Mouse (Mus musculus) heart, postnatal 36 days (tissue): ENCODE measurements around the gene Ifnab. TPM values are rescaled to one million over a fixed set of nuclear protein-coding genes. Genes with fewer than 3 reads are reported as not detected.

Source experiments
- DNase-seq, 2 experiments: peaks; one replicate each; pipeline ENCODE4 v3.0.0; 2021 to 2022
- intact Hi-C: fragments of 180-260 bp; cut with DNase I; formaldehyde crosslinking; loops from one replicate; pipeline ENCODE4 v1.15.1; 2025
- total RNA-seq, 2 experiments: library from RNA; stranded (reverse); gene quantifications; 2 replicates each; pipeline ENCODE4 v1.2.3; 2021

Ifnab gene
- total RNA-seq, 2 experiments from 2014 or later: not detected

DNA sequence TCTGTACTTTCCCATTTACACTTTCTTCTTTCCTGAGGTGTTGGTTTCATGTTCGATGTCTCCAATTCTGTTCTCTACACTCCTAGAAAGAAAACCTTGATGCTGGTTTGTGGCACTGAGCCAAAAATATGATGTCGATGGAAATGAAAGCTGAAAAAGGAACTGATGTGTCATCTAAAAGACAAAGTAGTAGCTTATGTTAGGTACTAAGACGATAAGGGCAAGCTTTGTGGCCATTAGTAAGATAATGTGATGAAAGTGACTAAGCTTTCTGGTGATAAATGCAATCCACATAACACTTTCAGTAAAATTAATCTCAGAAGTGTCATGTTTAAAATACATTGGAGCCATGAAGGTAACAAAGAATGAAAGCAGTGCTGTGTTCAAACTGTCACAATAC, 9.8 kb downstream of the Ifnab start:
- no peak for DNase-seq
- intact Hi-C loops: loop anchor here (5.0 kb wide), 1 partner anchor 141 kb away; no protein-coding TSS in a partner anchor

GRCm38 (mm10) chr4:88680362-88680761, 10.8 kb downstream of the Ifnab start:
- DNase-seq: peak in 1 of 2 experiments; percentile 20
- intact Hi-C loops: loop anchor here (5.0 kb wide), 1 partner anchor 142 kb away; no protein-coding TSS in a partner anchor

- intact Hi-C loops: no loop called here
- no peak for DNase-seq
Measured at GRCm38 (mm10) chr4:88676824-88677223, 14.3 kb downstream of the Ifnab start, which contains the start of gene Ifna16. Gene Ifna16, minus strand, starts transcription at chr4:88676924.

- intact Hi-C loops: no loop called here
- DNase-seq: no peak
Measured at GRCm38 (mm10) chr4:88655461-88655860, 35.7 kb downstream of the Ifnab start.

DNA sequence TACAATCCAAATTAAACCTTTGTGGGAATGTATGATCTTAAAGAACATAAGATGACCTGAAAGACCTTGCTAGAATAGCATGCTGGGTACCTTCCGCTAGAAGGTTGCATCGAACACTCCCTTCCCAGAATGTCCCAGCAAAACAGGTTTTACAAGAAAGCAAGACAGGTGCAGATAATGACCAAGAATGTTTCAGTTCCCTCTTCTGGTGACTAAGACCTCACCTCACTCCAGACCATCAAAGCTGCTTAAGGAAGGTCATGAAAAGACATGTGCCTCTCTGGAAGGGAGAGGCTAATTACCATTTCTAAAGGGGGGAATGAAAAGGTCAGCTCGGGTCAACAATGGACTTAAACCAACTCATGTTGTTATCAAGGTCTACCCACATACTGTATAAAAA, 37.5 kb downstream of the Ifnab start:
- intact Hi-C loops: no loop called here
- no peak for DNase-seq

DNA sequence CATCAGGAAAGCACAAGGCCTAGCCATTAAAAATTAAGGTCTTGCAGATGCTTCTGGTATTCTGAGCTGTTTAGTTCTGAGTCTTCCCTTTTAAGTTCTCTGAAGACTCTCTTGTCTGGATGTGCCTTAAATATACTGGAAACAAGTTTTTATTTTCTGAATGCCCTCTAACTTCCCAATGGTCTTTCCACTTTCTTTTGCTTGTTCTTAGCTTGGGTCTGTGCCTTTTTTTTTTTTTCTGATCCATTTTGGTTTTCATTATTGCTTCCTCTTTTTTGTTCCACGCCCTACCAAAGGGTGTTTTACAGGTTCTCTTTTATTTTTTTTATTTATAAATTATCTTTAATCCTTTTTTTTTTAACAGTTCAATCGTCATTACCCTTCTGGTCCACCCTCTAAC, 46.8 kb downstream of the Ifnab start, which contains the start of gene Ifna13:
Ifna13 (minus strand) TSS at position 101 of the 400 bp plus-strand sequence.
- intact Hi-C loops: loop anchor here (5.0 to 10.0 kb wide), 2 partner anchors 860 to 1277 kb away; no protein-coding TSS in a partner anchor
- no peak for DNase-seq

DNA sequence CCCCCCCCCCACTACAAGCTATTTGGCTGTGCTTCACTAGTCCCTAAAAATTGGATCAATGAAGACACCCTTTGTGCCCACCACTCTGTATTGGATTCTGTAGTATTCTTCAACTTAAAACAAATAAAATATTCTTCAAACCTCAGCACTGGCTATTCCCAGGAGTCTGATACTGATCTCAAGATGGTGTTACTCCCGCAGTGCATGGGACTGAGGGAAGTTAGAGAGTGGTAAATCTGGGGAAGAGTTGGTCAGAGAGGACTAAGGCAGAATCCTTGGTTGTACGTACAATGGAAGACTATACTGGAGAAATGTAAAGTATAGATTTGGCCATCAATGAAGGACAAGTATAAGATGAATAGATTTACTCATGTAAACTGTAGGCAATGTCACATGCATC, 48.6 kb downstream of the Ifnab start:
- intact Hi-C loops: loop anchor here (5.0 to 10.0 kb wide), 2 partner anchors 858 to 1275 kb away; no protein-coding TSS in a partner anchor
- no peak for DNase-seq

- intact Hi-C loops: loop anchor here (2.0 to 10.0 kb wide), 3 partner anchors 90 to 1274 kb away; no protein-coding TSS in a partner anchor
- DNase-seq: peak; percentile 98
Measured at GRCm38 (mm10) chr4:88641077-88641831, 49.9 kb downstream of the Ifnab start.

GRCm38 (mm10) chr4:88640704-88641076, 50.5 kb downstream of the Ifnab start:
- intact Hi-C loops: loop anchor here (2.0 to 10.0 kb wide), 3 partner anchors 90 to 1273 kb away; no protein-coding TSS in a partner anchor
- DNase-seq: no peak

Other genes with a start within 250 kb of the Ifnab start
- gene Ifnb1, start 168.6 kb downstream of the Ifnab start, total RNA-seq: not detected
- gene Ifna15, start 133.1 kb downstream of the Ifnab start, total RNA-seq: not detected
- not detected for gene Ifna14, start 119.6 kb downstream of the Ifnab start, total RNA-seq
- gene Ifna9, start 99.0 kb downstream of the Ifnab start, total RNA-seq: not detected
- not detected for gene Ifna12, start 88.0 kb downstream of the Ifnab start, total RNA-seq
- not detected for gene C87499, start 56.9 kb downstream of the Ifnab start, total RNA-seq
- not detected for gene Ifna13, start 46.9 kb downstream of the Ifnab start, total RNA-seq
- not detected for gene Ifna16, start 14.4 kb downstream of the Ifnab start, total RNA-seq
- not detected for gene Ifna2, start 7.4 kb downstream of the Ifnab start, total RNA-seq
- gene Gm26566, start 30.4 kb upstream of the Ifnab start, total RNA-seq: under 1 TPM; 0.39 to 0.43 TPM
- 10 to 100 TPM; 69.3 to 71.1 TPM for gene Klhl9, start 31.1 kb upstream of the Ifnab start, total RNA-seq
- not detected for gene Gm13271, start 63.5 kb upstream of the Ifnab start, total RNA-seq
- gene Gm13283, start 68.8 kb upstream of the Ifnab start, total RNA-seq: not detected
- not detected for gene Gm13290, start 82.5 kb upstream of the Ifnab start, total RNA-seq
- not detected for gene Gm13289, start 85.6 kb upstream of the Ifnab start, total RNA-seq
- gene Gm13272, start 88.5 kb upstream of the Ifnab start, total RNA-seq: not detected
- not detected for gene Ifnz, start 90.8 kb upstream of the Ifnab start, total RNA-seq
- gene Gm13276, start 94.3 kb upstream of the Ifnab start, total RNA-seq: not detected
- gene Gm13277, start 97.3 kb upstream of the Ifnab start, total RNA-seq: not detected
- gene Gm13278, start 100.2 kb upstream of the Ifnab start, total RNA-seq: not detected
- not detected for gene Gm13275, start 103.1 kb upstream of the Ifnab start, total RNA-seq
- gene Gm13279, start 106.0 kb upstream of the Ifnab start, total RNA-seq: not detected
- gene Gm13285, start 108.3 kb upstream of the Ifnab start, total RNA-seq: under 1 TPM; 0.19 TPM
- gene Gm13287, start 111.9 kb upstream of the Ifnab start, total RNA-seq: not detected
- not detected for gene Gm13288, start 114.2 kb upstream of the Ifnab start, total RNA-seq
- not detected for gene Ifna7, start 124.9 kb upstream of the Ifnab start, total RNA-seq
- gene Ifna11, start 128.6 kb upstream of the Ifnab start, total RNA-seq: not detected
- gene Ifna6, start 136.1 kb upstream of the Ifnab start, total RNA-seq: not detected
- gene Ifna5, start 144.2 kb upstream of the Ifnab start, total RNA-seq: not detected
- gene Ifna4, start 150.5 kb upstream of the Ifnab start, total RNA-seq: not detected
- gene Ifna1, start 158.7 kb upstream of the Ifnab start, total RNA-seq: not detected
- not detected for gene Ifne, start 188.8 kb upstream of the Ifnab start, total RNA-seq